Mouse (Mus musculus): ENCODE results near the gene Olfml1. TPM values are rescaled to one million over a fixed set of nuclear protein-coding genes. Genes with fewer than 3 reads are reported as not detected.

Olfml1 gene
- polyA plus RNA-seq, 1 experiment from 2014 or later = 21.5 TPM

DNA sequence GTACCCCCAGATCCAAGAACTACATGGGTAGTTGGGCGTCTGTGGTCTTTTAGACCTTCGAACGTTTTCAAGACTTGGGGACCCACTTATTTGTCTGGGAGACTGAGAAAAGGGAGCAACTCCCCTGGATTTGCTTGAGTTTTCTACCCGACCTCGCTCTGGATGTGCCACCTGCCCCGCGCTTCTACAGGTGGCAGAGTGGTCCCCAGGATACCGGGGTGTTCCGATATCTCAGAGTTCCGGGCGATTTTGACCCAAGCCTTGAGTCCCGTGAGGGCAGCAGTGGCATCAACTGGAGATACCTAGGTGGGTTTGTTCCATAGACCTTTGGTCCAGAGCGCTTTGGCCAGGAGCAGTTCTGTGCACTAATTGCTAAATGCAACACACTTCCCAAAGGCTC, 28.2 kb downstream of the Olfml1 start:
- Histone ChIP-seq H3K9me3 (replicated peaks; ENCODE audit: control insufficient read depth, low read length) (no peaks in the 10 kb centered on the region), H3K4me2 (ENCODE audit: low read depth, low read length) (peak overlapping the region; percentile 77), H3K9ac (replicated peaks; ENCODE audit: low read length) (no peak overlapping the region), H3K27me3 (ENCODE audit: control insufficient read depth, insufficient read depth, low read length) (no peaks in the 10 kb centered on the region), H3K36me3 (replicated peaks; ENCODE audit: control insufficient read depth, insufficient read depth, low read depth, low read length) (no peaks in the 10 kb centered on the region), H3K4me1 (ENCODE audit: control insufficient read depth, insufficient read depth, low read length) (no peaks in the 10 kb centered on the region), H3K4me3 (ENCODE audit: low read depth, low read length) (peak overlapping the region; percentile 42), H3K27ac (replicated peaks; ENCODE audit: low read depth, low read length) (no peak overlapping the region)
- DNase-seq (ENCODE audit: low spot score) = no peak
- 12% methylated on average over 13 of the region's 13 CpGs for WGBS
- ATAC-seq (replicated peaks; ENCODE audit: insufficient number of reproducible peaks, low FRiP score, low TSS enrichment, low read depth) = no peak

DNA sequence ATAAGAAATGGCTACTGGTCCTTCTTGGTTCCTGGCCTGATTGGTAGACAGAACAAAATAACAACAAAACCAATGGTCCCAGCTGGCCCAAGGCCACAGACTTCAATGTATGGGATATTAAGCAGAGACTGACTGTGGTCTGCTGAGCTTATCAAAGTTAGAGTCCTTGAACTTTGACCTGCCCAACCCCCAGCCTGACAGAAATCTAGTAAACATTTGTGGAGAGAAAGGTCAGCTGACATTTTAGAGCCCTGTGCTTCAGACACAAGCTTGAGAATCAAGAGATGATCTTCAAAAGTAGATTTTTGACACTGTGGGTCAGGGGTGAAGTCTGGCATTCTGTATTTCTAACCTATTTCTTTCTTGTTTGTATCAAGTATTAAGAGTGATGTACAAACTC, 29.5 kb downstream of the Olfml1 start:
- no peak for ATAC-seq (replicated peaks; ENCODE audit: insufficient number of reproducible peaks, low FRiP score, low TSS enrichment, low read depth)
- no peak overlapping the region for H3K4me2 ChIP-seq (ENCODE audit: low read depth, low read length)

DNA sequence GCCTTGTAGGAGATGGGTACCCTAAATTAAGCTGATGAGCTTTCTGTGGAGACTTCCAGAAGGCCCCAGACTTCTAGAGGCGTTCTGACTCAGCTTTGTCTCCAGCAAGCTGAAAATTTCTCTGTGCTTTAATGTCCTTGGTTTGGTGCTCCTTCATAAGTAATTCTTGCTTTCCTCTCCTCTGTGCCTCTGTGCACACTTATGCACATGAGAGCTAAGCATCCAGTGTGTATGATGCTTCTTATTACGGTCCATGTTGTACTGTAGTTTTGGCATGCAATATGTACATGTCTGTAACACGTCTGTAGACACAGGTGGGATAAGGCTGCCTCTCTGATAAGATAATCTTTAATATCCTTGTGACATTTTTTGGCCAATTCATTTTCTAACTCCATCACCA, 30.7 kb downstream of the Olfml1 start:
- no peaks in the 10 kb centered on the region for H3K36me3 ChIP-seq (replicated peaks; ENCODE audit: control insufficient read depth, insufficient read depth, low read depth, low read length)
- no peaks in the 10 kb centered on the region for H3K4me1 ChIP-seq (ENCODE audit: control insufficient read depth, insufficient read depth, low read length)
- H3K4me3 ChIP-seq (ENCODE audit: low read depth, low read length) = no peak overlapping the region
- WGBS = 85% methylated on average over 3 of the region's 3 CpGs
- no peak overlapping the region for H3K4me2 ChIP-seq (ENCODE audit: low read depth, low read length)
- H3K27ac ChIP-seq (replicated peaks; ENCODE audit: low read depth, low read length) = no peak overlapping the region
- DNase-seq (ENCODE audit: low spot score) (no peak), ATAC-seq (replicated peaks; ENCODE audit: insufficient number of reproducible peaks, low FRiP score, low TSS enrichment, low read depth) (no peak)
- no peak overlapping the region for H3K9ac ChIP-seq (replicated peaks; ENCODE audit: low read length)
- H3K27me3 ChIP-seq (ENCODE audit: control insufficient read depth, insufficient read depth, low read length) = no peaks in the 10 kb centered on the region
- no peaks in the 10 kb centered on the region for H3K9me3 ChIP-seq (replicated peaks; ENCODE audit: control insufficient read depth, low read length)

More for the DNA sequence above, 29.5 kb downstream of the Olfml1 start:
- Histone ChIP-seq H3K27me3 (ENCODE audit: control insufficient read depth, insufficient read depth, low read length) (no peaks in the 10 kb centered on the region), H3K9me3 (replicated peaks; ENCODE audit: control insufficient read depth, low read length) (no peaks in the 10 kb centered on the region), H3K4me3 (ENCODE audit: low read depth, low read length) (no peak overlapping the region), H3K9ac (replicated peaks; ENCODE audit: low read length) (no peak overlapping the region), H3K36me3 (replicated peaks; ENCODE audit: control insufficient read depth, insufficient read depth, low read depth, low read length) (no peaks in the 10 kb centered on the region), H3K27ac (replicated peaks; ENCODE audit: low read depth, low read length) (no peak overlapping the region), H3K4me1 (ENCODE audit: control insufficient read depth, insufficient read depth, low read length) (no peaks in the 10 kb centered on the region)
- no peak for DNase-seq (ENCODE audit: low spot score)

DNA sequence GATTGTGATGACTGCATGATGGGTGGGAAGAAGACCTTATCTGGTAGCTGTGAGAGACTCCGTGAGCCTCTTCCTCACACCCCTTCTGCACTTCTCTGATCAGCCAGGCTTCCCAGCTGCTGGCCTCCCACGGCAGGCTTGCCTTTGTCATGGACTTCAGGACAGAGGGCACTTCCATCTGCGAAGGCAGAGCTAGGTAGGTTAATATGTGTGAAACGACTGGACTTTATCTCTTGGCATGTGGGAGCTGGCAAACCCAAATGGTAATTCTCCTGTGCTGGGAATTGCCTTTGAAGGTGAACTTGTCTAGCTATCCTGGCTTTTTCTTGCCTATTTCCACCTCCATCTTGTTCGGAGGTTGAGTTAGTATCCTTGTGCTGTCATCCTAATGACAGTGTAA, 33.4 kb downstream of the Olfml1 start:
- Histone ChIP-seq H3K27me3 (ENCODE audit: control insufficient read depth, insufficient read depth, low read length) (no peaks in the 10 kb centered on the region), H3K4me2 (ENCODE audit: low read depth, low read length) (no peak overlapping the region), H3K4me3 (ENCODE audit: low read depth, low read length) (no peak overlapping the region), H3K27ac (replicated peaks; ENCODE audit: low read depth, low read length) (no peak overlapping the region), H3K4me1 (ENCODE audit: control insufficient read depth, insufficient read depth, low read length) (no peaks in the 10 kb centered on the region), H3K9ac (replicated peaks; ENCODE audit: low read length) (no peak overlapping the region), H3K9me3 (replicated peaks; ENCODE audit: control insufficient read depth, low read length) (no peaks in the 10 kb centered on the region), H3K36me3 (replicated peaks; ENCODE audit: control insufficient read depth, insufficient read depth, low read depth, low read length) (no peaks in the 10 kb centered on the region)
- WGBS = 78% methylated on average over 5 of the region's 5 CpGs
- no peak for DNase-seq (ENCODE audit: low spot score)
- no peak for ATAC-seq (replicated peaks; ENCODE audit: insufficient number of reproducible peaks, low FRiP score, low TSS enrichment, low read depth)

DNA sequence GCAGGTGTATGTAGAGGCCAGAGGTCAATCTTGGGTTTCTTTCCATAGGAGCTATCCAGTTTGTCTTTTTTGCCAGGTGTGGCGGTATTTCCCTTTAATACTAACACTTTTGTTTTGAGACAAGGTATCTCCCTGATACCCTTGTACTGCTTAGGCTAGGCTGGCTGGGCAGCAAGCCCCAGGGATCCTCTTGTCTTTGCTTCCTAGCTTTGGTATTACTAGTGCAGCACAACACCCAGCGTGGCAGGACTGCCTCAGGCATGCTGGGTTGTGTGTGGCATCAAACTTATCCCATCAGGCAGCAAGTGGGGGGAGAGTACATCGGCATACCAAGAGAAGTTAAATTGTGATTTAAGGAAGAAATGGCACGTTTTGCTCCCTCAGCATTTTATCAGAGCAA, 35.3 kb downstream of the Olfml1 start:
- no peak overlapping the region for H3K9ac ChIP-seq (replicated peaks; ENCODE audit: low read length)
- no peak overlapping the region for H3K4me2 ChIP-seq (ENCODE audit: low read depth, low read length)
- ATAC-seq (replicated peaks; ENCODE audit: insufficient number of reproducible peaks, low FRiP score, low TSS enrichment, low read depth) (no peak), DNase-seq (ENCODE audit: low spot score) (no peak)
- no peak overlapping the region for H3K4me3 ChIP-seq (ENCODE audit: low read depth, low read length)
- H3K36me3 ChIP-seq (replicated peaks; ENCODE audit: control insufficient read depth, insufficient read depth, low read depth, low read length) = no peaks in the 10 kb centered on the region
- H3K27me3 ChIP-seq (ENCODE audit: control insufficient read depth, insufficient read depth, low read length) = no peaks in the 10 kb centered on the region
- no peaks in the 10 kb centered on the region for H3K9me3 ChIP-seq (replicated peaks; ENCODE audit: control insufficient read depth, low read length)
- H3K4me1 ChIP-seq (ENCODE audit: control insufficient read depth, insufficient read depth, low read length) = no peaks in the 10 kb centered on the region
- WGBS = 79% methylated on average over 4 of the region's 4 CpGs
- no peak overlapping the region for H3K27ac ChIP-seq (replicated peaks; ENCODE audit: low read depth, low read length)

DNA sequence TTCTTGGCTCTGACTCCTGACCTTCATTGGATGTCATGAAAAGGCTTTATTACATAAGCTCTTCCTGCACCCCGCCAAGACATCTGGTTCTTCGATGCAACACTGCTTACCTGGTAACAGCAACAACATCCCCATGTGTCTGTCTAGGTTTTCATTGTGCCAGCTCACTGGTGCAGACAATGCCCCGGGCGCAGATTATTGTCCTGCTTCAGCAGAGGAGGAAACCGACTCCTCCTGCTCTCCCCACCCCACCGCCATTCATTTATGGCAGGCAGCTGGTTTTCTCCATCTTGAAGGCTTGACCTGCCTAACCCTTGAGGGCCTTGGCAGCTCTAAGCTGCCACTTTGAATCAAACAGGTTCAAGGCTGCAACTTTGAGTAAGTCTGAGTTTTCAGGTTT, 35.7 kb downstream of the Olfml1 start:
- no peak overlapping the region for H3K9ac ChIP-seq (replicated peaks; ENCODE audit: low read length)
- H3K36me3 ChIP-seq (replicated peaks; ENCODE audit: control insufficient read depth, insufficient read depth, low read depth, low read length) = no peaks in the 10 kb centered on the region
- 66% methylated on average over 6 of the region's 6 CpGs for whole genome bisulfite sequencing
- H3K4me1 ChIP-seq (ENCODE audit: control insufficient read depth, insufficient read depth, low read length) = no peaks in the 10 kb centered on the region
- DNase-seq (ENCODE audit: low spot score) (no peak), ATAC-seq (replicated peaks; ENCODE audit: insufficient number of reproducible peaks, low FRiP score, low TSS enrichment, low read depth) (no peak)
- no peaks in the 10 kb centered on the region for H3K9me3 ChIP-seq (replicated peaks; ENCODE audit: control insufficient read depth, low read length)
- no peak overlapping the region for H3K4me3 ChIP-seq (ENCODE audit: low read depth, low read length)
- H3K27ac ChIP-seq (replicated peaks; ENCODE audit: low read depth, low read length) = no peak overlapping the region
- H3K27me3 ChIP-seq (ENCODE audit: control insufficient read depth, insufficient read depth, low read length) = no peaks in the 10 kb centered on the region
- no peak overlapping the region for H3K4me2 ChIP-seq (ENCODE audit: low read depth, low read length)

DNA sequence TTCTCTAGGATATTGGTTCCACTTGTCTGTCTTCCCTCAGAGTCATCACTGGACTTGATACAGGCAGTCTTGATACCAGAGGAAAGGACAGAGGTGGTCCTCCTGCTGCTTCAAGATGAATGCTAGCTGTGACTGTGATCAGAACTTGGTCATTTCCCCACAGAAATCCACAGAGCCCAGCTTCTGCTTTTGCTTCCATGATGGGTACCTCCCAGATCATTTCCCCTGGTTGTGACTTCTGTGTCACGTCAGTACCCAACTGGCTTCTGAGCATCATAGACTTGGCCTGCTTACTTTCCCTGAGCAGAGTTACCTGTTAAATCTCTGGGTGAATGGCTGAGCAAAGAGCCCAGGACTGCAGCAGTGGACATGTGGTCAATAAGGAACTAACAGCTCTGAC, 40.5 kb downstream of the Olfml1 start:
- Histone ChIP-seq H3K4me2 (ENCODE audit: low read depth, low read length) (no peak overlapping the region), H3K27ac (replicated peaks; ENCODE audit: low read depth, low read length) (no peak overlapping the region), H3K27me3 (ENCODE audit: control insufficient read depth, insufficient read depth, low read length) (no peaks in the 10 kb centered on the region), H3K9me3 (replicated peaks; ENCODE audit: control insufficient read depth, low read length) (no peaks in the 10 kb centered on the region), H3K36me3 (replicated peaks; ENCODE audit: control insufficient read depth, insufficient read depth, low read depth, low read length) (no peaks in the 10 kb centered on the region), H3K4me3 (ENCODE audit: low read depth, low read length) (no peak overlapping the region), H3K4me1 (ENCODE audit: control insufficient read depth, insufficient read depth, low read length) (no peaks in the 10 kb centered on the region), H3K9ac (replicated peaks; ENCODE audit: low read length) (no peak overlapping the region)
- 90% methylated on average over 1 of the region's 1 CpGs for WGBS
- ATAC-seq (replicated peaks; ENCODE audit: insufficient number of reproducible peaks, low FRiP score, low TSS enrichment, low read depth) = no peak
- no peak for DNase-seq (ENCODE audit: low spot score)

DNA sequence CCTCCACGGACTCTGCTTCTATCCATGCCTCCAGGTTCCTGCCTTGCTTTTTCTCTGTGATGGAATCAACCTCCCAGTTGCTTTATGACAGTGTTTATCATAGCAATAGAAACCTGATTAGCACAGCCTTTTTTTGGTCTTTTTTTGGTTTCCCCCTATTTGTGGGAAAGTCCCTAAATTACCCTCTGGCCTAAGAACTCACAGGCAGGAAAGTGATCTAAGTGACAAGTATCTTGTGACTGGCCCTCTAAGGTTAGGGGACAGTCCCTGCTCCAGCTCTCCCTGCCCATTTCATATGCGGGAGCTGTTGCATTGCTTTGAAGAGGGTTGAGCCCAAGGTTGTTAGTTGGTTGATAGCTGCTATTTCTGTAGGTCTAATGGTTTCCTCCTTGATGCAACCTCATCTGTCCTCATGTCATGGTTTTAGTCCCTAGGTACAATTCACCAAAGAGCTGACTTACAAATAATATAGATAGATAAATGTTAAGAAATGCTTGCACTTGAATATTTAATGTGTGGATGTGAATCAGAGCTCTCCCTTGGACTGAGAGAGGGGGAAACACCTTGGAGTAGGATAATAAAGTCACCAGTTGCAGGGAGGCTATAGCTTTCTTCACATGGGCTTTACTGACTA, 42.5 kb downstream of the Olfml1 start:
- ATAC-seq (replicated peaks; ENCODE audit: insufficient number of reproducible peaks, low FRiP score, low TSS enrichment, low read depth) = no peak
- H3K4me2 ChIP-seq (ENCODE audit: low read depth, low read length) = no peak overlapping the region
- no peaks in the 10 kb centered on the region for H3K9me3 ChIP-seq (replicated peaks; ENCODE audit: control insufficient read depth, low read length)
- 84% methylated on average over 2 of the region's 2 CpGs for WGBS
- DNase-seq (ENCODE audit: low spot score) = no peak
- H3K9ac ChIP-seq (replicated peaks; ENCODE audit: low read length) = no peak overlapping the region
- no peaks in the 10 kb centered on the region for H3K36me3 ChIP-seq (replicated peaks; ENCODE audit: control insufficient read depth, insufficient read depth, low read depth, low read length)
- H3K4me1 ChIP-seq (ENCODE audit: control insufficient read depth, insufficient read depth, low read length) = no peaks in the 10 kb centered on the region
- H3K27ac ChIP-seq (replicated peaks; ENCODE audit: low read depth, low read length) = no peak overlapping the region
- no peaks in the 10 kb centered on the region for H3K27me3 ChIP-seq (ENCODE audit: control insufficient read depth, insufficient read depth, low read length)
- H3K4me3 ChIP-seq (ENCODE audit: low read depth, low read length) = no peak overlapping the region
